Mouse (Mus musculus) adrenal gland (tissue): ENCODE measurements around the gene Fkbp14.

ENCODE experiments used
- intact Hi-C: fragments of 180-260 bp; cut with DNase I; formaldehyde crosslinking; loops from one replicate; pipeline ENCODE4 v1.15.1; 2025

Gene Fkbp14

DNA sequence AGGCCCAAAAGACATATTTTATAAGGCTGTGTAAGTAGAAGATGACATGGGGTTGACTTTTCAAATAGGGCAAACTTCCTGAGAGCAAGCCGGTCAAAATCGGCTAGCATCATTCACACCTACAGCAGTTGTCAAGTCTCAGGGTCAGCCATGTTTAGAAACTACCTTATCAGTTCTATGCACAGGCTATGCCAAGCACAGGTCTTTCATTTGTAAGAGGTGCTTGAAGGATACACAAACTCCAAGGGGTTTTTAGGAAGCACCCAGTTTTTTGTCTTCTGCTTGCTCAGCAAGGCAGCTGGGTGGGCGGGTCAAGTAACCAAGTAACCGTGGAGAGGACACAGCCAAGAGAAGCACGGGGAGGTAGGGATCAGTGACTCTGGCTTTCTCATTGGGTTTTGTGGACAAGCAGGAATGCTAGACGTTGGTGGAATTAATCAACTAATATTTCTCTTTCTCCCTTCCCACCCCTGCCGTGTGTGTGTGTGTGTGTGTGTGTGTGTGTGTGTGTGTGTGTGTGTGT, 46.2 kb downstream of the Fkbp14 start:
- intact Hi-C loops = no loop called here

DNA sequence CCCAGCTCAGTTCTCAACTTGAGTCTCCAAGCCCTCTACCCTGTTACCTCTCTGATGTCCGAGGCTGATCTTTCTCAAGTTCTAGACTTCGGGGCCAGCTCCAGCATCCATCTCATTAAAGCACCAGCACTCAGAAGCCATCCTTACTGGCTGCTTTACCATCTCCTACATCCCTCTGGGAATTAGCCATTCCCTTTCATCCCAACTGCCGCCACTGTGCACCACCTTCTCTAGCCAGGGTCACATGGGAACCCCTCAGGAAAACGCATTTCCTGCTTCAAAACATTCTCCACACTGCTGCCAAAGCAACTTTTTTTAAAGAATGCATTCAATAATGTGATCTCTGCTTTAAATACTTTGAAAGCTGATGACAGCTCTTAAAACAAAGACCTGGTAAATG, 47.8 kb downstream of the Fkbp14 start:
- intact Hi-C loops = no loop called here

DNA sequence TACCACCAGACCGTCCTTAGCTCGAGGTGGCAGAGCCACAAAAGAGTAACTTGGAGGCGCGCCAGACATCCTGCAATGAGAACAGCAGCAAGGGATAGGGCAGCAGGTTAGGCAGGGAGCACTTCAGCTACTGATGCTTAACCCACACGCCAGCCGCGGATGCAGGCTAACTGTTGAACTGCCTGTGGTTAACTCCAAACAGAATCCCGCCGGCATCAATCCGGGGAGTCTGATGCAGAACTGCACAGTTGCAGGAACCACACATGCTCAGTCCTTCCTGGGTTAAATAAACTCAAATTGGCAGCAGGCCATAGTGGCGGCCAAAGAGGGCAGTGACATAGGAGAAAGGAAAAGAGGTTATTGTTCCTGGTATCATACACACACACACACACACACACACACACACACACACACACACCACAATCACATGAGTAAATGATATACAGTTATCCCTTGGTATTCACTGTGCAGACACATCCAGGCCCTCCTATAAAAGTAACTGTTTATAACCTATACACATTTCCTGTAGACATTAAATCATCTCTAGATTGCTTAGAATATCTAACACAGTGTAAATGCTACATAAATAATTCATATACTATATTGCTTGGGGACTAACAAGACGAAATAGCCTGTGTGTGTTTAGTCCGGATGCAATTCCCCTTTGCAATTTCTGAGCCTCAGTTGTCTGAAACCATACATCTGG, 48.6 kb downstream of the Fkbp14 start:
- intact Hi-C loops = no loop called here

DNA sequence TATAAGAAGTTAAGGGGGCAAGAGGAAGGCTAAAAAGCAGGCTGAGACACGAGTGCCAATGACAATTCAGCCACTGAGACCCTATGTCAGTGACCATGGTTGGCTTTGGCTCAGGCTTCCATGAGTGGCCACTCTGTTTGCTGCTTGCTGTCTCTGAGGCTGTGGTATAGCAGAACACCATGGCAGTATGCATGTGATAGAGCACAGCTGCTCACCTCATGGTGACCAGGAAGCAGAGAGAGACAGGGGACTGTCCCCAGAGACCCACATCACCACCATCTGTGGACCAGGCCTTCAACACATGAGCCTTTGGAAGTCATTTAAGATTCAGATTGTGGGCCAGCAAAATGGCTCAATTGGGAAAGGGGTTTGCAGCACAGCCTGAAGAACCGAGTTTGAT, 53.5 kb downstream of the Fkbp14 start:
- intact Hi-C loops = no loop called here

DNA sequence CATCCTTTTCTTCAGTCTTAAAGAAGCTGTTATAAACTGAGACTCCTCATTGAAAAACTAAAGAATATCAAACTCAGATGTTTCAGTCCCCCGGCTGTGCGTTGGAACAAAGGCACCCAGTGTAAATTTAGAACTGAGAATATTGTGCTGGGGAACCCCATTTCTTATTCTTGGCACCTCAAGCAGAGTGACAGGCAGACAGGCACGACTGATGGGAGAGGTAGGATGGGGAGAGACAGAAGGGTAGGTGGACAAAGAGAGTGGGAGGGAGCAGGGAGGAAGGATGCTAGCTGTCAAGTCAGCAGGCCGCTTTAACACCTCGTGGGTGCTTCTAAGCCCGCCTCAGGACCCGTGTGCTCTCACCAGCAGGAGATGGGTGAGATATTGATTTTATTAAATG, 54.3 kb downstream of the Fkbp14 start:
- intact Hi-C loops = no loop called here

DNA sequence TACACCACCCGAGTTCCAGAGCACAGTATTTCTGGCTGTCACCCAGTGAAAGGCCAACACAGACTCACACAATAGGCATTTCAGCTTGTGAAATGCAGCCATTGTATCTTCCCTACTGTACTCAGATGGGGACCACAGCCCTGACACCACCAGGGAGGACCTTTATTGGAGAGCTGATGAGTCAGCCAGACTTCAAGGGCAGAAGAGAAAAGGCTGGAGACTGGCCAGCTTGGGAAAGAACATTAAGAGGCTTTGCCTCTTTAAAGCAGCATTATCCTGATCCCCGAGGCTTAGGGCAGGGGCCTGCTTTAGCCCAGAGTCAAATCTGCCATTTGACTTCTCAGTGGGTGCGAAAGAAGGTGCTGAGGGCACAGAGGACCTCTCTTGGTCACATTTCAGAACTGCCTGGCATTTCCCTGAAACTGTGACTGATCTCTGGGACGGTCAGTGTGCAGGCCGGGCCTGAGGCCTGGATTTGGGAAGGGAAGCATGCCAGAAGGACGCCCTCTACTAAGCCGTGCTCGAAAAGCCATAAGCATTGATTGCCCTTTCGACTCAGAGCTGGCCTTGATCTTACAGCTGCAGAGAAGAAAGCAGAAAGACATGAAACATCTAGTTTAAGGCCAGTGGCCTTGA, 56.7 kb downstream of the Fkbp14 start:
- intact Hi-C loops = no loop called here

DNA sequence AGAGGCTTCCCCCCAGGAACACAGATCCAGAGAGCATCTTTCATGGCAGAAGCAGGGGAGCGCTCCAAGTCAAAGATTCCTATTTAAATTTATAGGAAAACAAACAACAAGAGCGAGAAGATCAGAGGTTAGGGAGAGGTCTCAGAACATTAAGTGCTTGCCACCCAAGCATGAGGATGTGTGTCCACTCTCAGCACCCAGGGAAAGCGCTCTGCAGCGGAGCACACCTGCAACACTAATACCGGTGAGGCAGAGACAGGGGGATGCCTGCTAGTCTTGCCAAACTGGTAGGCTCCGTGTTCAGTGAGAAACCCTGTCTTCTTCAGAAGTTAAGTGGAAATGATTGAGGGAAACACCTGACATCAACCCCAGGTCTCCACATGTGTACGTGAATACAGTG, 57.7 kb downstream of the Fkbp14 start:
- intact Hi-C loops = no loop called here

DNA sequence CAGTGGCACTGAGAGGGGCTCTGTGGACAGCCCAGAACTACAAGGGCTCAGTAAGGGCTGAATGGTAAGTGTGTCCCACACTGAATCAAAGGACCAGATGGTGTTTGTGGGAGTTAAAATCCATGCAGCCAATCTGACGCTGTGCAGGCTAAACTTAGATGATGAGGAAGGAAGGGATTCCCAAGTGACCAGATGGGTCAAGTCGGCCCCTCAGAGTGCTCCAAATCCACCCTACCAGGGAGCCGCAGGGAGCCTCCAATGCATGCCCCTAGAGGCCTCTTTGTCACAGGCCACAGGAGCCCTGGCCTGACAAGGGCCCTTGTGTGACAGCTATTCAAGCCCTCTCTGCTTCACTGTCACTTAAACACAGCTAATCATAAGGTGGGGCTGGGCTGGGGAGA, 58.3 kb downstream of the Fkbp14 start:
- intact Hi-C loops = no loop called here

DNA sequence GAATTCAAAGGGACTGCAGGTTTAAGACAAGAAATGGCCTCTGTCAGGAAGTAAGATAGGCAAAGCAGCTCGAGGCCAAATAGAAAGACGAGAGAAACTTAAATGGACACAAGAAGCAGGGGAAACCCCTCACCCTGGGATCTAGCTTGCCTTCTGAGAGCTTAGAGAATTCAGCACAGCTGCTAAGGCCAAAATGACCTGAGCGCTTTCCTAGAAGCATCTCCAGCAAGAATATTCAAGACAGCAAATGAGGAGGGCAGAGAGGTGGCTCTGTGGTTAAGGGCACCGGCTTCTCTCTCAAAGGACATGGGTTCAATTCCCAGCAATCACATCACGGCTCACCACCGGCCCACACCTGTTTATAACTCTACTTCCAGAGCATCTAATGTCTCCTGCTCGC, 60.1 kb downstream of the Fkbp14 start:
- intact Hi-C loops = no loop called here

DNA sequence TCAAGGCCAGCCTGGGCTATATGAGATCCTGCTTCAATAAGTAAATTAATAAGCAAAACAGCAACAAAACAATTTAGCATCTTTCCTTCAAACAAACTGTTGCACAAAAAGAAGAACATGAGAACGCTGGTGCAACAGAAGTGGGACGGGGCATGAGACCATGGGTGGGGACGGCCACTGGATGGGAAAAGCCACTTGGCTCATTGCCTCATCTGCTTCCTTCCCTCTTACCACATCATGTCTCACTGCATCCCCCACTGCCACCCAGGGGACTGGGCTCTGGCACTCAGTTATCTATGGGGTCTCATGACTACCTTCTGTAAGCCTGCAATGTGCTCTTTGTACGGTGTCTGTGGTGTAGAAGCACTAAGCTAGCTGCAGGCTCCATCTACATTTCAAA, 61.6 kb downstream of the Fkbp14 start:
- intact Hi-C loops = no loop called here

DNA sequence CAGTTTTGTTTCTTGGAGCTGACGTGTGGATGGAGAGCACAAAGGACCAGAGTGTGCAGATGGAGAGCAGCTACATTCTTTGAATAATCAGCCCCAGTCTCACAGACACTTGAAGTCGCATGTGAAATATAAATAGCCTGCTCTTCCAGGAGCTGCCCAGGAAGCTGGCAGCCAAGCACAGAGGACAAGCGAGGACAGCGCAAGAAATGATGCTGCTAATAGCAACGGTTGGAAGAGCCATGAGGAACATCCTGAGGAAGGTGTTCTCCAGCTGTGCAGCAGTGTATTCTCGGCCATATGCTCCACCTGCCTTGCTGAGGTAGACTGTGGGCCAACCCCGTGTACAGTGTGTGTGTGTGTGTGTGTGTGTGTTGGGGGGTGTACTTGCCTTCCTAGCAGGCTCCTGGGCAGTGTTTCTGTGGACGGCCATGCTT, 66.0 kb downstream of the Fkbp14 start:
- intact Hi-C loops = no loop called here

DNA sequence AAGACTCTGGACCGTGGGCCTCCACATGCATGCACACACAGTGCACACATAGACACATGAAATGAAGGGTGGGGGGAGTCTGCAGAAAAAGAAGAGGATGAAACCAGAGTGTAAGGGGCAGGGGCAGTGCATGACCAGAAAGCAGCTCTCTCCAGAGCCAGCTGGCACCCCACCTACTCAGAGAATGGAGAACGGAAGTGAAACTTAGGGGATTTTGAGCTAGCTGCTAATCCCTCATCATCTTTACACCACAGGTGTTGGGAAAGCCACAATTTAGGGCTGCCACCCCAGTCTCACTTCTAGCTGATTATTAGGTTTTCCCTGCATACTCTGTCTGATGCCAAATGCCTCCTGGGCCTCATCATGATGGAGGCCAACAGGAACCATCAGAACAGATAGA, 66.9 kb downstream of the Fkbp14 start:
- intact Hi-C loops = no loop called here

DNA sequence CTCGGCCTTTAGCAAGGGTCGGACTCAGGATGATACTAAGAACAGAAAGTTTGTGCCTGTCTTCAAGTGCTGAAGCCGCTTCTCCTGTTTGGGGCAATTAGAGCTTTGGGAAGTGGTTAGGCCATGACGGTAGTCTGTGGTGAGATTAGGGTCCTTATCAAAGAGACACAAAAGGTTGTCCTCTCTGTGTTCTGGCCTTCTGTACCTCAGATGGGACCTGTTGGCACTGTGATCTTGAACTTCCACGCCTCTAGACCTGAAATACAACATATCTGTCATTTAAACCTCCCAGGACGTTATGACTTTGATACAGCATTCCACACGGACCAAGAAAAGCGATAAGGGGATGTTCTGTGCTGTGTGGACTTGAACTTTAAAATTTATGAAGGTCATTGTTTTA, 68.4 kb downstream of the Fkbp14 start:
- intact Hi-C loops = no loop called here
